Mouse (Mus musculus): ENCODE data around the gene Astn2. TPM values are rescaled to one million over a fixed set of nuclear protein-coding genes. Genes with fewer than 3 reads are reported as not detected.
A peak's percentile ranks its signal among the peaks of the same experiment; 100 is the strongest.

The Astn2 gene
- polyA plus RNA-seq, 1 experiment from 2014 or later, result 0.97 TPM

GRCm38 (mm10) chr4:66027866-66028265, 376.5 kb downstream of the Astn2 start:
- no peaks in the 10 kb centered on the region for H3K4me1 ChIP-seq
- no peaks in the 10 kb centered on the region for H3K27me3 ChIP-seq
- H3K4me3 ChIP-seq, result no peak overlapping the region
- H3K4me2 ChIP-seq, result no peak overlapping the region
- ATAC-seq (ENCODE audit: borderline replicate concordance, extremely low read depth, low FRiP score, low TSS enrichment), result no peak
- 64% methylated on average over 1 of the region's 1 CpGs for WGBS
- H3K9ac ChIP-seq, result no peak overlapping the region
- H3K9me3 ChIP-seq, result no peaks in the 10 kb centered on the region
- H3K36me3 ChIP-seq, result no peaks in the 10 kb centered on the region
- no peak overlapping the region for H3K27ac ChIP-seq

GRCm38 (mm10) chr4:66025393-66026062, 378.9 kb downstream of the Astn2 start:
- 48% methylated on average over 8 of the region's 8 CpGs for WGBS
- peak overlapping the region; percentile 10; the same call in 1 of the 2 replicates for H3K27ac ChIP-seq
- no peaks in the 10 kb centered on the region for H3K36me3 ChIP-seq
- no peak overlapping the region for H3K4me3 ChIP-seq
- ATAC-seq (ENCODE audit: borderline replicate concordance, extremely low read depth, low FRiP score, low TSS enrichment), result no peak
- H3K9ac ChIP-seq, result no peak overlapping the region
- H3K9me3 ChIP-seq, result no peaks in the 10 kb centered on the region
- H3K4me1 ChIP-seq, result no peaks in the 10 kb centered on the region
- no peaks in the 10 kb centered on the region for H3K27me3 ChIP-seq
- H3K4me2 ChIP-seq, result no peak overlapping the region

GRCm38 (mm10) chr4:66002936-66003335, 401.5 kb downstream of the Astn2 start:
- Histone ChIP-seq H3K36me3 (no peaks in the 10 kb centered on the region), H3K4me1 (no peaks in the 10 kb centered on the region), H3K9me3 (no peaks in the 10 kb centered on the region), H3K4me3 (no peak overlapping the region), H3K27ac (no peak overlapping the region), H3K27me3 (no peaks in the 10 kb centered on the region), H3K9ac (no peak overlapping the region), H3K4me2 (no peak overlapping the region)
- no peak for ATAC-seq (ENCODE audit: borderline replicate concordance, extremely low read depth, low FRiP score, low TSS enrichment)

GRCm38 (mm10) chr4:65983643-65984042, 420.8 kb downstream of the Astn2 start:
- H3K27ac ChIP-seq, result no peak overlapping the region
- no peaks in the 10 kb centered on the region for H3K4me1 ChIP-seq
- H3K9me3 ChIP-seq, result no peaks in the 10 kb centered on the region
- no peak overlapping the region for H3K9ac ChIP-seq
- H3K4me3 ChIP-seq, result no peak overlapping the region
- H3K27me3 ChIP-seq, result no peaks in the 10 kb centered on the region
- no peak for ATAC-seq (ENCODE audit: borderline replicate concordance, extremely low read depth, low FRiP score, low TSS enrichment)
- WGBS, result 85% methylated on average over 2 of the region's 2 CpGs
- no peaks in the 10 kb centered on the region for H3K36me3 ChIP-seq
- H3K4me2 ChIP-seq, result no peak overlapping the region

GRCm38 (mm10) chr4:65982882-65983281, 421.5 kb downstream of the Astn2 start:
- H3K4me1 ChIP-seq, result no peaks in the 10 kb centered on the region
- 31% methylated on average over 4 of the region's 4 CpGs for WGBS
- H3K9ac ChIP-seq, result no peak overlapping the region
- H3K36me3 ChIP-seq, result no peaks in the 10 kb centered on the region
- no peaks in the 10 kb centered on the region for H3K9me3 ChIP-seq
- no peak overlapping the region for H3K4me3 ChIP-seq
- ATAC-seq (ENCODE audit: borderline replicate concordance, extremely low read depth, low FRiP score, low TSS enrichment), result no peak
- H3K27me3 ChIP-seq, result no peaks in the 10 kb centered on the region
- no peak overlapping the region for H3K4me2 ChIP-seq
- H3K27ac ChIP-seq, result no peak overlapping the region

GRCm38 (mm10) chr4:65976251-65976650, 428.2 kb downstream of the Astn2 start:
- Histone ChIP-seq H3K4me3 (no peak overlapping the region), H3K9me3 (no peaks in the 10 kb centered on the region), H3K4me1 (no peaks in the 10 kb centered on the region), H3K27me3 (no peaks in the 10 kb centered on the region), H3K9ac (no peak overlapping the region), H3K36me3 (no peaks in the 10 kb centered on the region), H3K27ac (no peak overlapping the region), H3K4me2 (no peak overlapping the region)
- WGBS, result 71% methylated on average over 3 of the region's 3 CpGs
- ATAC-seq (ENCODE audit: borderline replicate concordance, extremely low read depth, low FRiP score, low TSS enrichment), result no peak

GRCm38 (mm10) chr4:65972395-65972794, 432.0 kb downstream of the Astn2 start:
- H3K9ac ChIP-seq, result no peak overlapping the region
- no peak overlapping the region for H3K27ac ChIP-seq
- H3K9me3 ChIP-seq, result no peaks in the 10 kb centered on the region
- WGBS, result 72% methylated on average over 1 of the region's 1 CpGs
- no peak overlapping the region for H3K4me3 ChIP-seq
- no peaks in the 10 kb centered on the region for H3K36me3 ChIP-seq
- H3K27me3 ChIP-seq, result no peaks in the 10 kb centered on the region
- no peak for ATAC-seq (ENCODE audit: borderline replicate concordance, extremely low read depth, low FRiP score, low TSS enrichment)
- no peak overlapping the region for H3K4me2 ChIP-seq
- H3K4me1 ChIP-seq, result no peaks in the 10 kb centered on the region

DNA sequence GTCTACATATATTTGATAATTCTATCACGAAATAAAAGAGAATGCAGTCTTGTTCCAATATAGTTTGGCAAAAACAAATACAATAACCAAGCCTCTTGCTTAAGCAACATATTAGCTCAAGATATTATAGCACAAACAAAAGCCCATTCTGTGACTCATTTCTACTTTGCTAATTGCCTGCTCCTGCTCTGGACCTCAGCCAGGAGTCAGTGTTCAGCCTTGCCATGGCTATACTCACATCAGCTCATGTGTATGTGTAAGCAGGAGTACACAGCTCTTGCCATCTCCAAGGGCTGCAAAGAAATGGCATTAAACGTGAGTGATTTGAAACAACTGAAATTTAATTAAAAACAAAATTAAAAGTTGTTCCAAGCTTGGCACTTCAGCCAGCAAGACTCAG, 435.1 kb downstream of the Astn2 start:
- Histone ChIP-seq H3K4me2 (no peak overlapping the region), H3K9ac (no peak overlapping the region), H3K27ac (no peak overlapping the region), H3K4me3 (no peak overlapping the region), H3K27me3 (no peaks in the 10 kb centered on the region), H3K4me1 (no peaks in the 10 kb centered on the region), H3K36me3 (no peaks in the 10 kb centered on the region), H3K9me3 (no peaks in the 10 kb centered on the region)
- no peak for ATAC-seq (ENCODE audit: borderline replicate concordance, extremely low read depth, low FRiP score, low TSS enrichment)
- WGBS, result 64% methylated on average over 2 of the region's 2 CpGs

DNA sequence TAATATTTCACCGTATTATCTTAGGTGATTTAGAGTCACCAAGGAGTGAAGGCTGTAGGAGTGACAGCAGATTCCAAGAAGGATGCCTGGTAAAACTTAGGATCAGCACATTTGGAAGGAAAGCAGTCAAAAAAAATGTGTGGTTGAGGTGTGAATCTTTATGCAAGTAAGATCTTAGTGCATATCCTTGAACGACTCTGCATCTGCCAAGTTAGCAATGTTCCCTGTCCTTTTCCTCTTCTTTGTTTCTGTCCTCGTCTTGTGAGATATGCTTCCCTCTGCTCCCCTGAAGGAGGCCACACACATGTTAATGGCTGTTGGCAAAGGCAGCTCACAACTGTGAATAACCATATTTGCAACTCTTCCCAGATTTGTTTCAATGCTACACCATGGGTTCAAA, 439.8 kb downstream of the Astn2 start:
- no peaks in the 10 kb centered on the region for H3K36me3 ChIP-seq
- H3K4me3 ChIP-seq, result no peak overlapping the region
- H3K9ac ChIP-seq, result no peak overlapping the region
- H3K4me1 ChIP-seq, result no peaks in the 10 kb centered on the region
- WGBS, result 54% methylated on average over 3 of the region's 3 CpGs
- no peaks in the 10 kb centered on the region for H3K9me3 ChIP-seq
- H3K4me2 ChIP-seq, result no peak overlapping the region
- H3K27ac ChIP-seq, result no peak overlapping the region
- no peak for ATAC-seq (ENCODE audit: borderline replicate concordance, extremely low read depth, low FRiP score, low TSS enrichment)
- no peaks in the 10 kb centered on the region for H3K27me3 ChIP-seq

DNA sequence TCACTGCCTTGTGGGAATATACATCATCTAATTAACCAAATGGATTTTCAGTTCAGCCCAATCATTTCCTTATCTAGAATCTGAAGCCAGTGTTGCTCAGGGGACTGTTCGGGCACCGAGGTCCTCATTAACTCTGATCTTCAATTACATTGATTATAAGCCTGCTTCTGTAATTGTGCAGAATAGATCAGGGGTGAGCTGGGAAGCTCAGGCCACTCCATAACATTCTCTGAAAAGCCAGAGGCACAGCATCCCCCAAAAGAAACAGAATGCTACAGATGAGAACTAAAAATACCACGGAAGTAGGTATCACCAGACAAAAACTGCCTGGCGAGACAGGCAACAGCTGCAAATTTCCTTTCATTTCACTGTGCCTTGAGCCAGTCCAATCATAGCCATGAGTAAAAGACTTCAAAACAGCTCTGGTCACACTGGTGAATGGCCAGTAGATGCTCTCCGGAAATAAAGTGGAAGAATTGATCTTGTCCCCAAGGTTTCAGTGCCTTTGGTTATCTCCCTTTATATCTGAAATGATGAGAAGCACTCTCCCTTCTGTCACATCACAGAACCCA, 445.1 kb downstream of the Astn2 start:
- Histone ChIP-seq H3K4me2 (no peak overlapping the region), H3K4me3 (no peak overlapping the region), H3K36me3 (no peaks in the 10 kb centered on the region), H3K27ac (no peak overlapping the region), H3K4me1 (no peaks in the 10 kb centered on the region), H3K9ac (no peak overlapping the region), H3K27me3 (no peaks in the 10 kb centered on the region), H3K9me3 (no peaks in the 10 kb centered on the region)
- no peak for ATAC-seq (ENCODE audit: borderline replicate concordance, extremely low read depth, low FRiP score, low TSS enrichment)
- 66% methylated on average over 5 of the region's 5 CpGs for WGBS

- Histone ChIP-seq H3K36me3 (no peaks in the 10 kb centered on the region), H3K4me1 (no peaks in the 10 kb centered on the region), H3K27me3 (no peaks in the 10 kb centered on the region), H3K4me3 (no peak overlapping the region), H3K9ac (no peak overlapping the region), H3K9me3 (no peaks in the 10 kb centered on the region), H3K4me2 (no peak overlapping the region), H3K27ac (no peak overlapping the region)
- ATAC-seq (ENCODE audit: borderline replicate concordance, extremely low read depth, low FRiP score, low TSS enrichment), result no peak
- WGBS, result 60% methylated on average over 5 of the region's 5 CpGs
Measured at GRCm38 (mm10) chr4:65958369-65959187, 445.8 kb downstream of the Astn2 start.

DNA sequence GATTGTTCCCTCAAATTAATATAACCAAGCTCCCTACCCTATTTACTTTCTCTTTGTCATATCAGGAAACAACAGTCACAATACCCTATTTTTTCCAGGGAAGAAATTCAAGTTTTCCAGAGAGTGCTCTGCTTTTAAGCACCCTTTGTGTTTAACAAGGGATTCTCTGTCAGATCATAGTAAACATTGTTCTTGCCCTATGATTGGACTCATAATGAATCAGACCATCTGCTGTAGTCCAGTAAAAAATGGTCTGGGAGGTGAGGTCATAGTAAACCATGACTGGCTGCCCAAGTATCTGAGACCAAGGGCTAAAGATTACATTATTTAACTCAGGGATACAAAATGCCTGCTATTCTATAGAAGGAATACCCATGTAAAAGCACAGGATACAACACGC, 452.5 kb downstream of the Astn2 start:
- no peak for ATAC-seq (ENCODE audit: borderline replicate concordance, extremely low read depth, low FRiP score, low TSS enrichment)
- WGBS, result 94% methylated on average over 1 of the region's 1 CpGs
- no peaks in the 10 kb centered on the region for H3K36me3 ChIP-seq

More for the DNA sequence above, 452.5 kb downstream of the Astn2 start:
- H3K4me1 ChIP-seq, result no peaks in the 10 kb centered on the region
- no peaks in the 10 kb centered on the region for H3K27me3 ChIP-seq
- no peak overlapping the region for H3K4me2 ChIP-seq
- no peaks in the 10 kb centered on the region for H3K9me3 ChIP-seq
- H3K4me3 ChIP-seq, result no peak overlapping the region
- no peak overlapping the region for H3K9ac ChIP-seq
- no peak overlapping the region for H3K27ac ChIP-seq

Data from lung, embryonic 15.5 days (tissue).